Mouse (Mus musculus) erythroblast, embryonic 14.5 days (primary cell): ENCODE measurements around the gene Fam162b.

Experiments used
- GATA1 ChIP-seq: IDR thresholded peaks from 2 replicates; pipeline ENCODE4 v1.6.1; 2012; ENCODE audit warnings: low read length, inconsistent platforms, mixed read lengths
- TAL1 ChIP-seq: IDR thresholded peaks from 3 replicates; pipeline ENCODE4 v1.6.1; 2012; ENCODE audit warnings: low read length, inconsistent platforms, mixed read lengths

- TF ChIP-seq GATA1 (no peak), TAL1 (no peak)
These were observed 18.9 kb downstream of the Fam162b start for GRCm38 (mm10) chr10:51571225-51571996.
